Mouse (Mus musculus) spleen, postnatal 36 days (tissue): ENCODE measurements around the gene Zfp523.
"Not testable (repeated sequence)": the region's sequence is repeated elsewhere in the genome, so short reads cannot be mapped to it uniquely, and the experiment has no call there.

Experiments
- DNase-seq, 2 experiments: peaks; one replicate each; pipeline ENCODE4 v3.0.0; 2022; ENCODE audit warnings: low spot score in 2 of 2, mixed read lengths in 1 of 2

Zfp523 gene

GRCm38 (mm10) chr17:28209457-28210110 lies 32.7 kb downstream of the Zfp523 start:
- peak; percentile 34 to 44 for DNase-seq

- peak; percentile 83 to 84 for DNase-seq
Observed at GRCm38 (mm10) chr17:28211921-28212341, 35.0 kb downstream of the Zfp523 start.

- DNase-seq = no peak
Observed at GRCm38 (mm10) chr17:28212391-28212790, 35.5 kb downstream of the Zfp523 start.

GRCm38 (mm10) chr17:28213236-28213635 lies 36.3 kb downstream of the Zfp523 start:
- no peak for DNase-seq

- no peak for DNase-seq
Observed at GRCm38 (mm10) chr17:28216791-28217190, 39.9 kb downstream of the Zfp523 start.

GRCm38 (mm10) chr17:28217721-28218649 lies 41.1 kb downstream of the Zfp523 start:
- DNase-seq = peak; percentile 70 to 75

GRCm38 (mm10) chr17:28222463-28222862 lies 45.5 kb downstream of the Zfp523 start:
- not testable (repeated sequence) for DNase-seq

GRCm38 (mm10) chr17:28223561-28224391 lies 46.8 kb downstream of the Zfp523 start:
- DNase-seq = peak; percentile 95

GRCm38 (mm10) chr17:28224615-28225014 lies 47.7 kb downstream of the Zfp523 start:
- no peak for DNase-seq

GRCm38 (mm10) chr17:28226014-28226413 lies 49.1 kb downstream of the Zfp523 start:
- DNase-seq = peak; percentile 82 to 85

GRCm38 (mm10) chr17:28230486-28230885 lies 53.6 kb downstream of the Zfp523 start:
- no peak for DNase-seq

GRCm38 (mm10) chr17:28231026-28231736 lies 54.3 kb downstream of the Zfp523 start:
- DNase-seq = no peak

- peak; percentile 97 for DNase-seq
Observed at GRCm38 (mm10) chr17:28232475-28233060, 55.6 kb downstream of the Zfp523 start, which contains the start of gene Ppard. TSS of gene Ppard (plus strand) at chr17:28232700.

- DNase-seq = peak; percentile 40 to 54
Observed at GRCm38 (mm10) chr17:28233091-28233731, 56.3 kb downstream of the Zfp523 start.

- DNase-seq = no peak
Observed at GRCm38 (mm10) chr17:28234641-28235040, 57.7 kb downstream of the Zfp523 start.

- DNase-seq = no peak
Observed at GRCm38 (mm10) chr17:28235982-28236635, 59.2 kb downstream of the Zfp523 start.

GRCm38 (mm10) chr17:28236636-28237015 lies 59.7 kb downstream of the Zfp523 start:
- DNase-seq = no peak

GRCm38 (mm10) chr17:28237362-28237761 lies 60.4 kb downstream of the Zfp523 start:
- no peak for DNase-seq

GRCm38 (mm10) chr17:28237874-28238273 lies 60.9 kb downstream of the Zfp523 start:
- DNase-seq = no peak

GRCm38 (mm10) chr17:28240846-28241245 lies 63.9 kb downstream of the Zfp523 start:
- no peak for DNase-seq
